Mouse (Mus musculus): ENCODE results near the gene Erbb4. TPM values are rescaled to one million over a fixed set of nuclear protein-coding genes. Genes with fewer than 3 reads are reported as not detected.

Erbb4 gene
- total RNA-seq, 2 experiments from 2014 or later, result 57.6 to 60.9 TPM

- intact Hi-C loops (cut with DNase I), result no loop called here
- DNase-seq (ENCODE audit: extremely low spot score in 1 of 2, low spot score in 2 of 2), result peak in 1 of 2 experiments; percentile 16
Observed at GRCm38 (mm10) chr1:68748976-68749375, 358.9 kb downstream of the Erbb4 start.

GRCm38 (mm10) chr1:68681478-68681877, 426.4 kb downstream of the Erbb4 start:
- intact Hi-C loops (cut with DNase I), result no loop called here
- no peak for DNase-seq (ENCODE audit: extremely low spot score in 1 of 2, low spot score in 2 of 2)

- intact Hi-C loops (cut with DNase I), result no loop called here
- DNase-seq (ENCODE audit: extremely low spot score in 1 of 2, low spot score in 2 of 2), result no peak
Observed at GRCm38 (mm10) chr1:68674667-68675066, 433.2 kb downstream of the Erbb4 start.

GRCm38 (mm10) chr1:68666831-68667601, 440.8 kb downstream of the Erbb4 start:
- DNase-seq (ENCODE audit: extremely low spot score in 1 of 2, low spot score in 2 of 2), result no peak
- intact Hi-C loops (cut with DNase I), result no loop called here

GRCm38 (mm10) chr1:68590475-68590874, 517.4 kb downstream of the Erbb4 start:
- intact Hi-C loops (cut with DNase I), result no loop called here
- DNase-seq (ENCODE audit: extremely low spot score in 1 of 2, low spot score in 2 of 2), result no peak

GRCm38 (mm10) chr1:68573851-68574540, 533.9 kb downstream of the Erbb4 start:
- peak in 1 of 2 experiments; percentile 4 for DNase-seq (ENCODE audit: extremely low spot score in 1 of 2, low spot score in 2 of 2)

GRCm38 (mm10) chr1:68570924-68571323, 536.9 kb downstream of the Erbb4 start:
- intact Hi-C loops (cut with DNase I), result no loop called here

More at GRCm38 (mm10) chr1:68573851-68574540, 533.9 kb downstream of the Erbb4 start:
- intact Hi-C loops (cut with DNase I), result no loop called here

GRCm38 (mm10) chr1:68542942-68543341, 564.9 kb downstream of the Erbb4 start:
- no peak for DNase-seq (ENCODE audit: extremely low spot score in 1 of 2, low spot score in 2 of 2)
- intact Hi-C loops (cut with DNase I), result no loop called here

More at GRCm38 (mm10) chr1:68570924-68571323, 536.9 kb downstream of the Erbb4 start:
- DNase-seq (ENCODE audit: extremely low spot score in 1 of 2, low spot score in 2 of 2), result no peak

- intact Hi-C loops (cut with DNase I), result no loop called here
- no peak for DNase-seq (ENCODE audit: extremely low spot score in 1 of 2, low spot score in 2 of 2)
Observed at GRCm38 (mm10) chr1:68517820-68518219, 590.0 kb downstream of the Erbb4 start.

GRCm38 (mm10) chr1:68503873-68504272, 604.0 kb downstream of the Erbb4 start:
- no peak for DNase-seq (ENCODE audit: extremely low spot score in 1 of 2, low spot score in 2 of 2)
- intact Hi-C loops (cut with DNase I), result no loop called here

GRCm38 (mm10) chr1:68501561-68501960, 606.3 kb downstream of the Erbb4 start:
- intact Hi-C loops (cut with DNase I), result no loop called here
- DNase-seq (ENCODE audit: extremely low spot score in 1 of 2, low spot score in 2 of 2), result no peak

GRCm38 (mm10) chr1:68466390-68466960, 641.4 kb downstream of the Erbb4 start:
- no peak for DNase-seq (ENCODE audit: extremely low spot score in 1 of 2, low spot score in 2 of 2)
- intact Hi-C loops (cut with DNase I), result no loop called here

- intact Hi-C loops (cut with DNase I), result no loop called here
- DNase-seq (ENCODE audit: extremely low spot score in 1 of 2, low spot score in 2 of 2), result no peak
Observed at GRCm38 (mm10) chr1:68451274-68451673, 656.6 kb downstream of the Erbb4 start.

GRCm38 (mm10) chr1:68424336-68424983, 683.4 kb downstream of the Erbb4 start:
- intact Hi-C loops (cut with DNase I), result no loop called here
- DNase-seq (ENCODE audit: extremely low spot score in 1 of 2, low spot score in 2 of 2), result no peak

GRCm38 (mm10) chr1:68401204-68401603, 706.7 kb downstream of the Erbb4 start:
- no peak for DNase-seq (ENCODE audit: extremely low spot score in 1 of 2, low spot score in 2 of 2)
- intact Hi-C loops (cut with DNase I), result no loop called here

GRCm38 (mm10) chr1:68371531-68371930, 736.3 kb downstream of the Erbb4 start:
- intact Hi-C loops (cut with DNase I), result no loop called here

GRCm38 (mm10) chr1:68333714-68334113, 774.1 kb downstream of the Erbb4 start:
- intact Hi-C loops (cut with DNase I), result no loop called here
- DNase-seq (ENCODE audit: extremely low spot score in 1 of 2, low spot score in 2 of 2), result no peak

More at GRCm38 (mm10) chr1:68371531-68371930, 736.3 kb downstream of the Erbb4 start:
- no peak for DNase-seq (ENCODE audit: extremely low spot score in 1 of 2, low spot score in 2 of 2)

- DNase-seq (ENCODE audit: extremely low spot score in 1 of 2, low spot score in 2 of 2), result no peak
- intact Hi-C loops (cut with DNase I), result no loop called here
Observed at GRCm38 (mm10) chr1:68305813-68306212, 802.0 kb downstream of the Erbb4 start.

GRCm38 (mm10) chr1:68284443-68284842, 823.4 kb downstream of the Erbb4 start:
- intact Hi-C loops (cut with DNase I), result no loop called here
- DNase-seq (ENCODE audit: extremely low spot score in 1 of 2, low spot score in 2 of 2), result no peak
